Mouse (Mus musculus): ENCODE measurements around the gene Fyttd1. TPM values are rescaled to one million over a fixed set of nuclear protein-coding genes. Genes with fewer than 3 reads are reported as not detected.
A peak's percentile ranks its signal among the peaks of the same experiment; 100 is the strongest.
"Not testable (repeated sequence)": the region's sequence is repeated elsewhere in the genome, so short reads cannot be mapped to it uniquely, and the experiment has no call there.

The Fyttd1 gene
- polyA plus RNA-seq, 1 experiment from 2014 or later = 52.7 TPM

DNA sequence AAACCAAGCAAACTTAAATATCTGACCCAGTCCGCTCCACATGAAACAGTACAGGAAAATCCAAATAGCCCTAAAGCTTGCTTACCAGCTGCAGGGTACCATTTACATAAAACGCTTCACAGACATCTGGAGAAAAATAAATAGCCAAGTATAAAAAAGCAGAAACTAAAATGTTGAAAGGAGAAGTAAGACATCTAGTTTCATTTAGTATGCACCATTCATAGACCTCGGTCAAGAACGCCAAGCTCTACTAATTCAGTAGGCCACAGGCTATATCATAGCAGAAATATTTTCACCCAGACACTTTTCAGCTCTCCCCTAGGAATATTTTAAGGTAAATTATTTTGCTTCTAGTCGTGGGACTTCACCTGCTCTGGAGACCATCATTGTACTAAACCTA is 10.6 kb upstream of the Fyttd1 start:
- no peaks in the 10 kb centered on the region for H3K27me3 ChIP-seq (replicated peaks; ENCODE audit: control insufficient read depth, insufficient read depth, low read length)
- ATAC-seq = no peak
- peaks cover 9% of the 10 kb centered on the region; the same call in 1 of the 2 replicates for H3K36me3 ChIP-seq (ENCODE audit: control insufficient read depth, insufficient read depth)
- 89% methylated on average over 5 of the region's 5 CpGs for WGBS
- no peak overlapping the region for H3K9ac ChIP-seq (ENCODE audit: low read depth, low read length)
- TF ChIP-seq CTCF (IDR thresholded peaks at IDR 0.05; ENCODE audit: low read depth) = no peak
- no peak overlapping the region for H3K27ac ChIP-seq (ENCODE audit: low read depth, low read length)
- H3K4me1 ChIP-seq (replicated peaks; ENCODE audit: control insufficient read depth, insufficient read depth, low read length) = peaks cover 9% of the 10 kb centered on the region; the same call in 1 of the 2 replicates
- H3K4me2 ChIP-seq (replicated peaks; ENCODE audit: low read depth) = no peak overlapping the region
- no peak overlapping the region for H3K4me3 ChIP-seq (ENCODE audit: low read depth, low read length)
- H3K9me3 ChIP-seq (ENCODE audit: control insufficient read depth) = no peaks in the 10 kb centered on the region

DNA sequence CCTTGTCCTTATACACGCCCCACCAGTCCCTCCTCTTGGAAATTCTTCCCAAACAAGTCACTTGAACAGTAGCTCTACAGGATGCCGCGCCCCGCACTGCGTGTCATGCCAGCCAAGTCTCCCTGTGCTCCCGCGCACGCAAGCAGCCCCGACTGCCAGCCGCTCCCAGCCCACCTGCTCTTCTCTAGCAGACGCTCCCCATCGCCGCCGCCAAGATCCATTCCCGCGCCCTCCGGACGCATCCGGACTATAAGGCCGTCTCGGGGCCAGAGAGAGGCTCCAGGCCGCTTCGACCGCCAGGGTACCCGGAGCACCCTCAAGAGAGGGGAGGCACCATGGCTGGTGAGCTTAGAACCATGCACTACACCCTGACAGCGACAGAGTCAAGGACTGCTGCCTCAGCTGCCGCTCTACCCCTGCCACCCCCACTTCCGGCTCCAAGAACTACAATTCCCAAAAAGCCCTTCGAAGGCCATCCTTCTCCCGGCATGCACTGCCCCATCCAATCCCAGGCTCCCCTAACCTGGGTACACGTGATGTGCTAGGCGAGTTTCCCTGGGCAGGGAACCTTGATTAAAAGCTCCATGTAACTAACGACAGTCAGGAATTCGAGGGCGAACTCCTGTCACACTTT is 9.3 kb upstream of the Fyttd1 start:
- H3K4me3 ChIP-seq (ENCODE audit: low read depth, low read length) = peak overlapping the region; percentile 95
- under 1% methylated on average over 34 of the region's 35 CpGs for WGBS
- TF ChIP-seq CTCF (IDR thresholded peaks at IDR 0.05; ENCODE audit: low read depth) = peak; percentile 22; the same call in 1 of the 2 replicates
- ATAC-seq = peak; percentile 97
- H3K4me2 ChIP-seq (replicated peaks; ENCODE audit: low read depth) = peak overlapping the region; percentile 87
- no peaks in the 10 kb centered on the region for H3K27me3 ChIP-seq (replicated peaks; ENCODE audit: control insufficient read depth, insufficient read depth, low read length)
- no peaks in the 10 kb centered on the region for H3K9me3 ChIP-seq (ENCODE audit: control insufficient read depth)
- peak overlapping the region; percentile 69 for H3K9ac ChIP-seq (ENCODE audit: low read depth, low read length)
- peaks cover 9% of the 10 kb centered on the region; the same call in 1 of the 2 replicates for H3K36me3 ChIP-seq (ENCODE audit: control insufficient read depth, insufficient read depth)
- peak overlapping the region; percentile 90 for H3K27ac ChIP-seq (ENCODE audit: low read depth, low read length)
- H3K4me1 ChIP-seq (replicated peaks; ENCODE audit: control insufficient read depth, insufficient read depth, low read length) = peaks cover 9% of the 10 kb centered on the region; the same call in 1 of the 2 replicates

DNA sequence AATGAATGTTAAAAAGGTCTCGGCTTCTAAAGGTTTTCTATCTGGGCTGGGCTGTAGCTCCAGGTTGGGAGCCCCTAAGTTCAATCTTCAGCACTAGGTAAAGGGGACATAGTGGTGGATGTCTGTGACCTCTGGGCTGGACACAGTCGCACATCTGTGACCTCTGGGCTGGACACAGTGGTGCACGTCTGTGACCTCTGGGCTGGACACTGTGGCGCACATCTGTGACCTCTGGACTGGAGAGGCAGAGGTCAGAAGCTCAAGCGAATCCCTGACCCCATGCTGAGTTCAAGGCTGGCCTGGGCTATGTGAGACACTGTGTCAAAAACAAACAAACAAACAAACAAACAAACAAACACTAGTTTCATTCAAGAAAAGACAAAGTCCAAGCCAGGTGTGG is 7.1 kb upstream of the Fyttd1 start:
- ATAC-seq = no peak
- peaks cover 9% of the 10 kb centered on the region; the same call in 1 of the 2 replicates for H3K4me1 ChIP-seq (replicated peaks; ENCODE audit: control insufficient read depth, insufficient read depth, low read length)
- no peaks in the 10 kb centered on the region for H3K9me3 ChIP-seq (ENCODE audit: control insufficient read depth)
- no peak overlapping the region for H3K4me2 ChIP-seq (replicated peaks; ENCODE audit: low read depth)
- no peaks in the 10 kb centered on the region for H3K36me3 ChIP-seq (ENCODE audit: control insufficient read depth, insufficient read depth)
- no peak for TF ChIP-seq CTCF (IDR thresholded peaks at IDR 0.05; ENCODE audit: low read depth)
- no peak overlapping the region for H3K27ac ChIP-seq (ENCODE audit: low read depth, low read length)
- WGBS = 69% methylated on average over 5 of the region's 5 CpGs
- H3K9ac ChIP-seq (ENCODE audit: low read depth, low read length) = no peak overlapping the region
- H3K4me3 ChIP-seq (ENCODE audit: low read depth, low read length) = no peak overlapping the region
- no peaks in the 10 kb centered on the region for H3K27me3 ChIP-seq (replicated peaks; ENCODE audit: control insufficient read depth, insufficient read depth, low read length)

DNA sequence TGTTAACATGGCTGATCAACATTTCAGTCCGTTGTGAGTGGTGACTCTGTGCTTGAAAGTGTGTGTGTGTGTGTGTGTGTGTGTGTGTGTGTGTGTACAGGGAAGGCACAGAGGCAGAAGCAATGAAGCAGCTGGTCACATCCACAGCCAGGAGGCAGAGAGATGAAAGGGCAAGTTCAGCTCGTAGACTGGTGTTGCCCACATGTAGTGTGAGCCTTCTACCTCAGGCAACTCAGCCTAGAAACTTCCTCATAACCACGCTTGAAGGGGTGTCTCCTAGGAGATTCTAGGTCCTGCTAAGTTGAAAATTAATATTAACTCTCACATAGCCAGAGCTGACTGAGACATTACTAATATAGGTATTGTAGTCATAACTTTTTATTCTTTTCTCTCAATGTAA is 3.9 kb upstream of the Fyttd1 start:
- ATAC-seq = no peak
- Histone ChIP-seq H3K9ac (ENCODE audit: low read depth, low read length) (no peak overlapping the region), H3K4me1 (replicated peaks; ENCODE audit: control insufficient read depth, insufficient read depth, low read length) (0 out of 2 replicates have a peak, but pooled peaks cover 3% of the 10 kb centered on the region), H3K4me3 (ENCODE audit: low read depth, low read length) (no peak overlapping the region), H3K36me3 (ENCODE audit: control insufficient read depth, insufficient read depth) (no peaks in the 10 kb centered on the region), H3K27me3 (replicated peaks; ENCODE audit: control insufficient read depth, insufficient read depth, low read length) (no peaks in the 10 kb centered on the region), H3K27ac (ENCODE audit: low read depth, low read length) (no peak overlapping the region), H3K4me2 (replicated peaks; ENCODE audit: low read depth) (no peak overlapping the region), H3K9me3 (ENCODE audit: control insufficient read depth) (no peaks in the 10 kb centered on the region)
- WGBS = 42% methylated on average over 3 of the region's 3 CpGs
- no peak for TF ChIP-seq CTCF (IDR thresholded peaks at IDR 0.05; ENCODE audit: low read depth)

GRCm38 (mm10) chr16:32875281-32875680 is 2.0 kb upstream of the Fyttd1 start:
- H3K36me3 ChIP-seq (ENCODE audit: control insufficient read depth, insufficient read depth); H3K9ac ChIP-seq (ENCODE audit: low read depth, low read length); ATAC-seq; H3K4me1 ChIP-seq (replicated peaks; ENCODE audit: control insufficient read depth, insufficient read depth, low read length); H3K4me3 ChIP-seq (ENCODE audit: low read depth, low read length); H3K27me3 ChIP-seq (replicated peaks; ENCODE audit: control insufficient read depth, insufficient read depth, low read length); H3K4me2 ChIP-seq (replicated peaks; ENCODE audit: low read depth); H3K9me3 ChIP-seq (ENCODE audit: control insufficient read depth): not testable (repeated sequence)
- H3K27ac ChIP-seq (ENCODE audit: low read depth, low read length) = peak overlapping the region; percentile 42; the same call in 1 of the 2 replicates
- 64% methylated on average over 1 of the region's 1 CpGs for WGBS

DNA sequence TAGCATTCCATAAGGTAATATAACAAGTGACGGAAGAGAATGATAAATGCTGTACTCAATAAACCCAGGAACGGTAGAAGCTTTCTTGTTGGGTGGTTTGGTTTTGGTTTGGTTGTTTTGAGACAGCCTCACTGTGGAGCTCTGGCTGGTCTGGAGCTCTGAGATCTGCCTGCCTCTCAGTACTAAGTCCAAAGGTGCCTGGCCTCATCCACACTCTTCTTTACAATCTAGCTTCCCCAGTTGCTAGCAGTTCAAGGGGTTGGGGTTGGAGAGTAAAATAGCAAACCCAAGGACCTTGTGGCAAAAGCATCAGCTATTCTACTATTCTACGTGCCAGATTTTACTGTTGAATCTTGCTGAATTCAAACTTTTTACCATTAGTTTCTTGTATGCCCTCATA is 1.5 kb upstream of the Fyttd1 start:
- 64% methylated on average over 3 of the region's 3 CpGs for WGBS
- TF ChIP-seq CTCF (IDR thresholded peaks at IDR 0.05; ENCODE audit: low read depth) = no peak
- no peaks in the 10 kb centered on the region for H3K36me3 ChIP-seq (ENCODE audit: control insufficient read depth, insufficient read depth)
- H3K4me3 ChIP-seq (ENCODE audit: low read depth, low read length) = no peak overlapping the region
- H3K9me3 ChIP-seq (ENCODE audit: control insufficient read depth) = no peaks in the 10 kb centered on the region
- ATAC-seq = peak; percentile 44
- no peaks in the 10 kb centered on the region for H3K27me3 ChIP-seq (replicated peaks; ENCODE audit: control insufficient read depth, insufficient read depth, low read length)
- no peak overlapping the region for H3K4me2 ChIP-seq (replicated peaks; ENCODE audit: low read depth)
- no peak overlapping the region for H3K9ac ChIP-seq (ENCODE audit: low read depth, low read length)
- 0 out of 2 replicates have a peak, but pooled peaks cover 6% of the 10 kb centered on the region for H3K4me1 ChIP-seq (replicated peaks; ENCODE audit: control insufficient read depth, insufficient read depth, low read length)
- peak overlapping the region; percentile 42; the same call in 1 of the 2 replicates for H3K27ac ChIP-seq (ENCODE audit: low read depth, low read length)

All from intestine, postnatal 0 days (tissue).